Mouse (Mus musculus): ENCODE measurements at regions not wholly inside any gene's neighbourhood (a gene's known extent, or its start where the extent isn't known, plus 50 kb on each side); places are given as distances from the start of the nearest gene placed in this dataset.

GRCm38 (mm10) chrX:108536995-108537394 lies 127.7 kb downstream of the Gm379 start:
- Histone ChIP-seq H3K4me3 (ENCODE audit: control insufficient read depth in 1 of 2, insufficient read depth in 1 of 2, low read depth in 2 of 2, low read length in 2 of 2) (peak overlapping the region in 1 of 2 experiments; percentile 25; a peak in 1 of 4 replicates), H3K36me3 (ENCODE audit: control insufficient read depth in 1 of 2, insufficient read depth in 2 of 2, low read length in 2 of 2) (peaks cover 0 to 11% of the 10 kb centered on the region in 2 experiments; a peak in 2 of 4 replicates), H3K9ac (ENCODE audit: control insufficient read depth, low read depth, low read length, poor library complexity, severe bottlenecking) (peak overlapping the region; percentile 52), H3K79me2 (ENCODE audit: control insufficient read depth, insufficient read depth, low read length, poor library complexity) (no peaks in the 10 kb centered on the region), H3K27ac (ENCODE audit: control insufficient read depth, low read depth, low read length) (no peak overlapping the region), H3K4me1 (ENCODE audit: control insufficient read depth in 1 of 2, insufficient read depth in 2 of 2, low read length in 2 of 2) (peaks cover 0 to 2% of the 10 kb centered on the region in 2 experiments; a peak in 2 of 4 replicates), H3K27me3 (ENCODE audit: control insufficient read depth in 1 of 2, insufficient read depth in 2 of 2, low read length in 2 of 2) (no peaks in the 10 kb centered on the region), H3K9me3 (replicated peaks; ENCODE audit: insufficient read depth, low read length) (no peaks in the 10 kb centered on the region)
- TF ChIP-seq CTCF (IDR thresholded peaks at IDR 0.05 in 2 of 3, conservative IDR thresholded peaks at IDR 0.05 in 1 of 3; ENCODE audit: control insufficient read depth in 1 of 3, insufficient read depth in 1 of 3, low read depth in 2 of 3, low read length in 3 of 3, poor library complexity in 1 of 3, severe bottlenecking in 1 of 3) (peak; percentile 53 to 98 (median 84)), SMC3 (IDR thresholded peaks at IDR 0.05; ENCODE audit: low read depth, low read length) (peak; percentile 99), RAD21 (IDR thresholded peaks at IDR 0.05; ENCODE audit: low read depth, low read length) (peak; percentile 93), GATA1 (IDR thresholded peaks at IDR 0.05; ENCODE audit: low read depth, low read length) (no peak), POLR2A (IDR thresholded peaks at IDR 0.05; ENCODE audit: control insufficient read depth in 1 of 2, insufficient read depth in 1 of 2, low read depth in 1 of 2, low read length in 2 of 2, poor library complexity in 1 of 2) (no peak), NELFE (IDR thresholded peaks at IDR 0.05; ENCODE audit: low read depth, low read length) (no peak), MEF2A (IDR thresholded peaks at IDR 0.05; ENCODE audit: extremely low read depth, insufficient replicate concordance, low read depth, low read length, poor library complexity, severe bottlenecking) (no peak), TCF12 (IDR thresholded peaks at IDR 0.05; ENCODE audit: low read depth, low read length) (no peak), ZNF384 (IDR thresholded peaks at IDR 0.05; ENCODE audit: low read depth, low read length) (peak; percentile 51; the same call in 1 of the 2 replicates), ZC3H11A (IDR thresholded peaks at IDR 0.05; ENCODE audit: low read depth, low read length) (peak; percentile 96)
- peak; percentile 86 for DNase-seq (ENCODE audit: low read depth, low spot score)
